Mouse (Mus musculus): Measurements from ENCODE around the gene Cracr2b. TPM values are rescaled to one million over a fixed set of nuclear protein-coding genes. Genes with fewer than 3 reads are reported as not detected.
A peak's percentile ranks its signal among the peaks of the same experiment; 100 is the strongest.

The Cracr2b gene
- total RNA-seq, 2 experiments from 2014 or later = 24.1 to 24.2 TPM

- DNase-seq = peak; percentile 72 to 75
Observed at GRCm38 (mm10) chr7:141480842-141481497, 20.1 kb downstream of the Cracr2b start.

DNA sequence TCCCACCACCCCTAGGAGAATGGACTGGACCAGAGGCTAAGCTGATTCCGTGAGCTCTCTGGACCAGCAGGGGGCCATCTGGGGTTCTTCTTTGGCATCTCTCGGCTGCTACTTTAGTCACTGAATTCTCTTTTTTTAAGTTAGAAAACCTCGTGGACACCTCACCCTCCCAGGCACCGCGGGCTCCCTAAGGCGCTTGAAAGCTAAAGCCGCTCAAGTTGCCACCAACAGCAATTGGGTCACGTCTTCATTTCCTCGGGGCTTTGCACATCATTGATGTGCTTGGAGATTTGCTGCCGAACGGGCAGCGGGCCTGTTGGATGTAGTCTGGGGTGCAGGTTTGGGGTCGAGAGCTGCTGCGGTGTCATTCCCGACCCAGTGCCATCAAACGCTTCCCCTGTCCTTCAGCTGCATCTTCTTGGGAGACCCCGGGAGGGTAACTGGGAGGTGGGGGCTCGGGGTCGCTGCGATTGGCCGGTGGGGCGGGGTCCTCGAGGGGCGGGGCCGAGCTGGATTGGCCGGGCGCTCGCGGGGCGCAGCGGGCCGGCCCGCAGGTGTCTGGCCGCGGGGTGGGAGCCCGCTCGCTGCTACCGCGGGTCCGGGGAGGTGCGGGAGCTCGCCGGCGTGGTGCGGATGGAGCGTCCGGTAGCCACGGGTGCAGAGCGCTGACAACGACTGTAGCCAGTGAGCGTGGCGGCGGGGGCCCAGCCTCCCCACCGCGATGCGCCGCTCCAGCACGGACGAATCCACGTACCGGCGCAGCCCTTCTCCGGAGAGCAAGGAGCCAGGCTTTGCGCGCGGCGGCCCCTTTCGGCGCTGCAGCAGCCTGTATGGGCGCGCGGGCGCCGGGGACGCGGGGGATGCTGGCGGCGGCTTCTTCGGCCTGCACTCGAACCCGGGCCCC, 20.9 kb downstream of the Cracr2b start:
- intact Hi-C loops (cut with DNase I) = loop anchor here (1.0 to 10.0 kb wide), 2 partner anchors 44 to 443 kb away; no protein-coding TSS in a partner anchor

More at GRCm38 (mm10) chr7:141480842-141481497, 20.1 kb downstream of the Cracr2b start:
- intact Hi-C loops (cut with DNase I) = loop anchor here (1.0 to 10.0 kb wide), 3 partner anchors 44 to 444 kb away; no protein-coding TSS in a partner anchor

DNA sequence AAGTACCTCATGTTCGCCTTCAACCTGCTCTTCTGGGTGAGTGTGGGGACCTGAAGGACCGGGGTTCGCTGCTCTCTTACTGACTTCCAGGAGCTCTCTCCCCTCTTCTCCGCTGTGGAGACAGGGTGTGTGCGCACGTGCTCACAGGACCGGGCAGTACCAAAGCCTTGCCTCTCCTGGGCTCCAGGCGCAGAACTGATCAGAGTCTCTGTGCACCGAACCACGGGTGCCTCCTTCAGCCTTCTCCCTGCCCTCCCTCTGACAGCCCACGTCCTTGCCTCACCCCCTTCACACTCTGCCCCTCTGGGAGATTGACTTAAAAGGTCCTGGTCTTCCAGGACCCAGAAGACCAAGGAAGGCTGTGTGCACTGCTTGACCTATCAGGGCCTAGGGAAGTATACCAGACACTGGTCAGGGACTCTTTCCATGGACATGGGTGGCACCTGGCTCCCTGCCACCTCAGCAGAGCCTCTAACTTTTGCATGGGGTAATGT, 21.7 kb downstream of the Cracr2b start:
- intact Hi-C loops (cut with DNase I) = loop anchor here (10.0 kb wide), 1 partner anchor 442 kb away; no protein-coding TSS in a partner anchor
- no peak for DNase-seq

More for the DNA sequence above, 20.9 kb downstream of the Cracr2b start:
- peak; percentile 50 to 55 for DNase-seq

DNA sequence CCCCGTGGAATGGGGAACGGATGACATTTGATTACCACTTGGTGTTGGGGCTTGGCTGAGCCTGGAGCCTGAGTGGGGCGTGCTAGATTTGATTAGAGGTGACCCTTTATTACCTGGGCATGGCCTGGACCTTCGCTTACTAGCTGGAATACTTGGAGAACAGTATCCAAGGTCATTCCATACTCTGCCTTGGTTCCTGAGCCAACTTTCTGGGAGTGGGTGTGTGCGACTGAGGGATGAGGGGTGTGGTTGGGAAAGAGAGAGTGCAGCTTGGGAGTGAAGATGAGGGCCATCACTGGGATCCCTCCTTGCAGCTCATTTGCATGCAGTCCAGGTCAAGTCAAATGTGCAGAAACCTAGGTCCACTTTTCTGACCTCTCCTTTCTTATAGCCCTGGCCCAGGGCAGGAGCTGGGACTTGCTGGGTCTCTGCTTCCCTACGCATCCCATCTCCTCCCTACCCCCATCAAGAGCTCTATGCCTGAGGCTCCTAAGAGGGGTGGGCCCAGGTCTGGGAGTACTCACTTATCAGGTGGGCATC, 22.3 kb downstream of the Cracr2b start:
- intact Hi-C loops (cut with DNase I) = loop anchor here (10.0 kb wide), 1 partner anchor 442 kb away; no protein-coding TSS in a partner anchor

GRCm38 (mm10) chr7:141484186-141485120, 23.6 kb downstream of the Cracr2b start:
- DNase-seq = no peak
- intact Hi-C loops (cut with DNase I) = loop anchor here (10.0 kb wide), 1 partner anchor 440 kb away; no protein-coding TSS in a partner anchor

More for the DNA sequence above, 22.3 kb downstream of the Cracr2b start:
- DNase-seq = no peak

- intact Hi-C loops (cut with DNase I) = loop anchor here (10.0 kb wide), 1 partner anchor 440 kb away; no protein-coding TSS in a partner anchor
- no peak for DNase-seq
Observed at GRCm38 (mm10) chr7:141485186-141485585, 24.3 kb downstream of the Cracr2b start.

DNA sequence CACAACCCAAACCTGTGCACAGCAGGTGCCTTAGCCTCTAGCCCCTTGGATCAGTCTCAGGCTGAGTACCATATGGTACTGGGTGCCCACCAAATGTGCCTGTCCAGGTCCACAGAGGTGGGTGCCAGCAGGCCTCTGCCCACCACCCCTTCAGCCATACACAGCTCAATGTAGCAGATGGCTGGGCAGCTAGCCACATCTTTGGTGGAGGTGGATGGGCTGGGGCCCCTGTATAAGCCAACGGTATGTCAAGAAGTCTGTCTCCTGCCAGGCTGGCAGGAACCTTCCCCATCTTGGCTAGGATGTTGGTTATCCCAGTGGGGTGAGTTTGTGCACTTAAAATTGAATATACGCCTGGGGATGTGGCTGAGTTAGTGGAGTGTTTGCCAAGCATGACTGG, 24.7 kb downstream of the Cracr2b start:
- DNase-seq = no peak
- intact Hi-C loops (cut with DNase I) = loop anchor here (10.0 kb wide), 1 partner anchor 439 kb away; no protein-coding TSS in a partner anchor

DNA sequence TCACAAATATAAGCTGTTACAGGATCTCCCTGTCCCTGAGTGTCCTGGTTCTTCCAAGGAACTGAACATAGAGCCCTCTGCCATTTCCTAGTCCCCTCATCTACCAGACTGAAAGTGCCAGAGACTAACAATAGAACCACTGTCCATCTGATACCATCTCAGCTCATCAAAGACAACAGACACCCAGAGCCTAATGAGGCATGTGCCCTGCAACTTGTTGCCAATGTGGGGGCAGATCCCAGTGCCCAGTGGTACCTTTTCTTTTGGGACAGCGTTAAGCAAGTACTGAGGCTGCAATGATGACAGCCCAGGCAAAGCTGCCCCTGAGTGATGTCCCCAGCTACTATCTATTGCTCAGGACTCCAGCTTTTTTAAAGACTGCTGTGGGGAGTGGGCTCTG, 25.3 kb downstream of the Cracr2b start:
- no peak for DNase-seq
- intact Hi-C loops (cut with DNase I) = loop anchor here (10.0 kb wide), 1 partner anchor 439 kb away; no protein-coding TSS in a partner anchor

GRCm38 (mm10) chr7:141487141-141487540, 26.2 kb downstream of the Cracr2b start:
- no peak for DNase-seq
- intact Hi-C loops (cut with DNase I) = loop anchor here (10.0 kb wide), 1 partner anchor 438 kb away; no protein-coding TSS in a partner anchor

DNA sequence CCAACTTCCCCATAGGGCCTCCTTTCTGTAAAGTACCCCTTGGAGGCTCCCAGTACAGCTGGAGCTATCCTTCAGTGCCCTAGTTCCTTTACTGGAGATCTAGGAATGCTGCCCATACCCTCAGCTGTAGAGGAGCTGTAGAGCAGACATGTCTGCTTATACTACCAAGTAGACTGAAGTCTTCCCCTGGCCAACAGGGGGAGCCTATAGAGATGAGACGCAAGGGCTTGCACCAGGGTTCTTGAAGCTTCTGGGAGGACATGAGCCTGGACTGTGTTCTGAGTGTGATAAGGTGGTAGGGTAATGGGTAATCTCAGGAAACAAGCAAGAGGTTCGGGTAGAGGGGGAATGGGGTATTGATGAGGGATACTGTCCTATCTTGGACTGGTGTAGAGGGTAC, 30.3 kb downstream of the Cracr2b start:
- intact Hi-C loops (cut with DNase I) = no loop called here
- DNase-seq = no peak

- DNase-seq = no peak
- intact Hi-C loops (cut with DNase I) = no loop called here
Observed at GRCm38 (mm10) chr7:141492738-141493137, 31.8 kb downstream of the Cracr2b start.

GRCm38 (mm10) chr7:141493729-141494128, 32.8 kb downstream of the Cracr2b start:
- intact Hi-C loops (cut with DNase I) = no loop called here
- no peak for DNase-seq

- intact Hi-C loops (cut with DNase I) = no loop called here
- no peak for DNase-seq
Observed at GRCm38 (mm10) chr7:141495379-141495778, 34.5 kb downstream of the Cracr2b start.

DNA sequence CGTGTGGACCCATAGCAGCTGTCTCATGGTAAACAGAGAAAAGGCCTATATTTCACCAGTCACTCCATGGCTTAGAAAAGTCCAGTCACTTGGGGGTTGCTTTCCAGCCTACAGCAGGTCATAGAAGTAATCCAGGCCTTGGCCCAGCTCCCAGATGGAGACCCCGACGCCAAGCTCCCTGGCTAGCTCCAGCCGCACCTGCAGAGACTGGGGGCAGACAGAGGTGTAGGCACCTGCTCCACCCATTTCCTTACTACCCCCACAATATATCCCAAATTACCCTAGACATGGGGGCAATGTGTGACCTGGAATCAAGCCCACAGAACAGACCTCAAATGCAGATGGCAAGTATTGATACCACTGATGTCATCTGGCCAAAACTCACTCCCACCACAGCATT, 35.0 kb downstream of the Cracr2b start:
- intact Hi-C loops (cut with DNase I) = no loop called here
- no peak for DNase-seq

DNA sequence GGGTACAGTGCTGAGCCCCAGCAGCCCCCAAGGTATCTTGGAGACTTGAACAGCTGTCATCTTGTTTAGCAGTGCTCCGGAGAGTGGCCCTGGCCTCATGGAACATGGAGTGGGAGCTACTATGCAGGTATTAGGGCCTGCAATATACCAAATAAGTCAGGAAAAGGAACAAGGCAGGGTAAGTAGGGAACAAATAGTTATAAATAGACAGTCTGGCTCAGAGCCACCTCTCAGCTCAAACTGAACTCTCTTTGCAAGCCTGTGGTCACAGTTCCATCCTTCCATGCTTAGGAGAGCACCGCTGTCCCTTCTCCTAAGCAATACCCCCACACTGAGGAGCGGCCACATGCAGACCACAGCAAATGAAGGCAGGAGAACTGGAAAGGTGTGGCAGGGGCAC, 36.7 kb downstream of the Cracr2b start:
- DNase-seq = no peak
- intact Hi-C loops (cut with DNase I) = no loop called here

- intact Hi-C loops (cut with DNase I) = no loop called here
- DNase-seq = no peak
Observed at GRCm38 (mm10) chr7:141501820-141502555, 41.1 kb downstream of the Cracr2b start.

DNA sequence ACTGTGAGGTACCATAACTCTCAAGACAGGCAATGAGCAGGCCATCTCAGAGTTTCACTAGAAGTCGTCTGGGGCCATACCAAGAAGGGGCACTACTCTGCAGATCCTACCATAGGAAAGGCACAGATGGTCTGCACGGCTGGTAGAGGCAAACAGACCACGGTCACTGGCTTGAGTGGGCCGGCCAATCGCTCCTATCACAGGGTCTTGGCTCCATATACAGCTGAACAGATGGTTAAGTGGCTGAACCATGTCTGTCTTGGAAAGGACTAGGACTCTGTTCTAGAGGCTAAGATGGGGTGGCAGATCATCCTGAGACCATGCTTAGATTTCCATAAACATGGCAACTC, 41.6 kb downstream of the Cracr2b start:
- DNase-seq = no peak
- intact Hi-C loops (cut with DNase I) = no loop called here

DNA sequence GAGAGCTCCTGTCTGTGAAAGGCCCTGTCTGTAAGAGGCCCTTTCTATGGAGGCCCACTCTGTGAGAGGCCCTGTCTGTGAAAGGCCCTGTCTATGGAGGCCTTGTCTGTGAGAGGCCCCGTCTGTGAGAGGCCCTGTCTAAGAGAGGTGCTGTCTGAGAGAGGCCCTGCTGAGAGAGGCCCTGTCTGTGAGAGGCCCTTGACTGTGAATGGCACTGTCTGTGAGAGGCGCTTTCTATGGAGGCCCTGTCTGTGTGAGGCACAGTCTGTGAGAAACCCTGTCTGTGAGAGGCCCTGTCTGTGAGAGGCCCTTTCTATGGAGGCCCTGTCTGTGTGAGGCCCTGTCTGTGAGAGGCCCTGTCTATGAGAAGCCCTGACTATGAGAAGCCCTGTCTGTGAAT, 45.4 kb downstream of the Cracr2b start:
- intact Hi-C loops (cut with DNase I) = no loop called here
- no peak for DNase-seq

DNA sequence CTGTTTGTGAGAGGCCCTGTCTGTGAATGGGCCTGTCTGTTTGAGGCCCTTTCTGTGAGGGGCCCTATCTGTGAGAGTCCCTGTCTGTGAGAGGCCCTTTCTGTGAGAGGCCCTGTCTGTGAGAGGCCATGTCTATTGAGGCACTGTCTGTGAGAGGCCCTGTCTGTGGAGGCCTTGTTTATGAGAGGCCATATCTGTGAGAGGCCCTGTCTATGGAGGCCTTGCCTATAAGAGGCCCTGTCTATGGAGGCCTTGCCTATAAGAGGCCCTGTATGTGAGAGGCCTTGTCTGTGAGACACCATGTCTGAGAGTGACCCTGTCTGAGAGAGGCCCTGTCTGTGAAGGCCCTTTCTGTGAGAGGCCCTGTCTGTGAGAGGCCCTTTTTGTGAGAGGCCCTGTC, 47.3 kb downstream of the Cracr2b start:
- intact Hi-C loops (cut with DNase I) = no loop called here
- no peak for DNase-seq

All from heart, postnatal 36 days (tissue).